Mouse (Mus musculus) brain, embryonic 14.5 days (tissue): ENCODE measurements at regions not wholly inside any gene's neighbourhood (a gene's known extent, or its start where the extent isn't known, plus 50 kb on each side); places are given as distances from the start of the nearest gene placed in this dataset.

Experiments
- CTCF ChIP-seq: fragments of 200-500 bp; IDR thresholded peaks from 2 replicates; pipeline ENCODE4 v1.5.1; 2012; ENCODE audit warnings: inconsistent platforms, mild to moderate bottlenecking, moderate library complexity, borderline replicate concordance; ENCODE audit not compliant: insufficient read depth, insufficient read length; ENCODE audit errors: extremely low read depth
- POLR2A ChIP-seq: fragments of 200-500 bp; IDR thresholded peaks from 2 replicates; pipeline ENCODE4 v1.6.1; 2012; ENCODE audit warnings: mild to moderate bottlenecking, inconsistent platforms, borderline replicate concordance; ENCODE audit not compliant: poor library complexity, insufficient read depth, insufficient read length, severe bottlenecking; ENCODE audit errors: extremely low read depth

GRCm38 (mm10) chr15:17048867-17049628 lies 320.5 kb downstream of the Cdh9 start:
- no peak for TF ChIP-seq CTCF
- TF ChIP-seq POLR2A = no peak
